Mouse (Mus musculus): Measurements from ENCODE around the gene Ccdc151.

The Ccdc151 gene

GRCm38 (mm10) chr9:21996178-21996867 lies 6.1 kb downstream of the Ccdc151 start:
- DNase-seq: no peak

- DNase-seq: no peak
These were observed 10.2 kb downstream of the Ccdc151 start for GRCm38 (mm10) chr9:21992227-21992626.

GRCm38 (mm10) chr9:21989230-21990110 lies 13.0 kb downstream of the Ccdc151 start, which contains the start of gene Rgl3:
Gene Rgl3 (minus strand): TSS chr9:21989446.
- DNase-seq: peak; percentile 85 to 91

GRCm38 (mm10) chr9:21988421-21989101 lies 13.9 kb downstream of the Ccdc151 start:
- DNase-seq: peak; percentile 81 to 83

GRCm38 (mm10) chr9:21987592-21988342 lies 14.7 kb downstream of the Ccdc151 start:
- peak; percentile 86 to 88 for DNase-seq

GRCm38 (mm10) chr9:21983911-21984310 lies 18.5 kb downstream of the Ccdc151 start:
- no peak for DNase-seq

GRCm38 (mm10) chr9:21978398-21979128 lies 23.9 kb downstream of the Ccdc151 start:
- no peak for DNase-seq

- peak; percentile 69 to 81 for DNase-seq
These were observed 24.5 kb downstream of the Ccdc151 start for GRCm38 (mm10) chr9:21977972-21978371.

- peak; percentile 64 to 70 for DNase-seq
These were observed 25.1 kb downstream of the Ccdc151 start for GRCm38 (mm10) chr9:21977331-21977730.

- no peak for DNase-seq
These were observed 25.7 kb downstream of the Ccdc151 start for GRCm38 (mm10) chr9:21976626-21977175.

- no peak for DNase-seq
These were observed 33.1 kb downstream of the Ccdc151 start for GRCm38 (mm10) chr9:21969304-21969703.

- DNase-seq: no peak
These were observed 33.6 kb downstream of the Ccdc151 start for GRCm38 (mm10) chr9:21968883-21969282.

- DNase-seq: peak in 1 of 2 experiments; percentile 49
These were observed 39.0 kb downstream of the Ccdc151 start, which contains the start of gene Epor for GRCm38 (mm10) chr9:21963417-21963816. Gene Epor (minus strand): TSS chr9:21963506.

GRCm38 (mm10) chr9:21962416-21963059 lies 39.9 kb downstream of the Ccdc151 start:
- peak; percentile 66 to 75 for DNase-seq

- DNase-seq: peak; percentile 41 to 44
These were observed 40.4 kb downstream of the Ccdc151 start for GRCm38 (mm10) chr9:21962010-21962409.

- DNase-seq: peak in 1 of 2 experiments; percentile 45
These were observed 41.0 kb downstream of the Ccdc151 start for GRCm38 (mm10) chr9:21961366-21961980.

- DNase-seq: peak; percentile 46 to 62
These were observed 41.8 kb downstream of the Ccdc151 start for GRCm38 (mm10) chr9:21960558-21961208.

GRCm38 (mm10) chr9:21960135-21960534 lies 42.3 kb downstream of the Ccdc151 start:
- no peak for DNase-seq

GRCm38 (mm10) chr9:21959244-21959643 lies 43.2 kb downstream of the Ccdc151 start:
- no peak for DNase-seq

- no peak for DNase-seq
These were observed 44.1 kb downstream of the Ccdc151 start for GRCm38 (mm10) chr9:21958372-21958771.

Data from cerebellum, postnatal 25 days (tissue).